Mouse (Mus musculus): ENCODE results near the gene Cbx6.

Gene Cbx6

DNA sequence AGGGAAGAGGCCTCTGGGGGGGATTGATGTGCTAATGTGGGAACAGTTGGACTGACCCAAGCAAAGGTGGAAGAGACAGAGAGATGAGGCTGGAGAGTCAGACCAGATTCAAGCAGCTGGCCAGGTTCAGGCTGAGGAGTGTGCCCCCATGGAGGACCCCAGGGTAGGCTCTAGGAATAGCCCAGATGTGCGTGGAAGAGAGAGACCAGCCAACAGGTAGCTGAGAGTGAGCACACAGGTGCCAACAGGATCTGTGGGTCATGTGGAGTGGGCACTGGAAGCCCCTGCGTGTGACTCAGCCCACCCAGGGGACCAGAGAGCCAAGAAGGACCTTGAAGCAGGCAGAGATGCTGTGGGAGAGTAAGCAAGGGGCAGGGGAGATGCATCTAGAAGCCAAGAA is 32.8 kb downstream of the Cbx6 start:
- peak; percentile 53 for DNase-seq

DNA sequence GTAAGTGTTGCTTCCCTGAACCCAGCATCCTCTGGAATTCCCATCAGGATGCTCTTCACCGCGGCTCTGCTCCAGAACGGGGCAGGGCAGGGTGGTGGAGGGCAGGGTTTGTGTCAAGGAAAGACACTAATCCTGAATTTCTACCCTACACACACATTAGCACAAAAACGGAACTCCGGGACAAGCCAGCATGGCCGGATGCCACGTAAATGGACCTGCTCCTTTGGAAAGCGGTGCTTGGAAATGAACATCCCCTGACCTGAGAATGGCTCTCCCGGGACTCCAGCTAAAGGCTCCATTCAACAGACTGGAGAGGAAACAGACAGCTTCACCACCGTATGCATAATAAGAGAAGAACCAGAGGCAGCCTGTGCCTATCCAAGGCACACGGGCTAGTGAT is 33.8 kb downstream of the Cbx6 start:
- DNase-seq = no peak

DNA sequence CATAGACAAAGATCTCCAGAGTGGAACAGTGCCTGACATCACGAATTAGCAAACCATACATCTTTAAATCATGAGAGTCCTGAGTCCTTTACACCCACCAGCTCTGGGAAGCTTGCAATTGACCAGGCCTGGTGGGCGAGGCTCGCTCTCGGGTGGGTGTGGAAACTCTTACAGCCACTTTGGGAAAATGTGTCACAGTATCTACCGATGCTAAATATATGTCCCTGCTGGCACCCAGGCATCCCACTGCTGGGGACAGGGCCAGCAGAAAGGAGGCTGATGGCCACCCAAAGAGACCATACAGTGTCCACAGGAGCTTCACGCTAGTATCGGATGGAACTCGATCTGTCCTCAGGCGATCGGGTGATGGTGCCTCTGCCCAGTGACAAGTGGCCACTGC is 35.9 kb downstream of the Cbx6 start:
- no peak for DNase-seq

DNA sequence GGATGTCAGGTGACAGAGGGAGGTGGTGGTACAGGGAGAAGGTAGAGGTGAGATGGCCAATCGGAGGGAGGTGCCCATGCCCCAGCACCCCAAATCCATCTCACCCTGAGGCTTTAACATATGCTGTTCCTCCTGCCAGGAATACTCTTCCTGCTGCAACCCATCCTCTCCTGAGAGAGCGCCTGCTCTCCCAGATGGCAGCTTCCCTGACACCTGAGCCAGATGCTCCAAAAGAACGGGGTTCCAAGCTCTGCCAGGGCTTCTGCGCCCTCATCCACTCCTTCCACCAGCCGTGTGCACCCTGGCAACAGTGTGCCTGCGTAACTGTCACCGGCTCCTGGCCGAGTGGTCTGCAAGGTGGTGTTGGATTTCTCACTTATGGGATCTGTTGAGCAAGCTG is 36.8 kb downstream of the Cbx6 start:
- DNase-seq = no peak

DNA sequence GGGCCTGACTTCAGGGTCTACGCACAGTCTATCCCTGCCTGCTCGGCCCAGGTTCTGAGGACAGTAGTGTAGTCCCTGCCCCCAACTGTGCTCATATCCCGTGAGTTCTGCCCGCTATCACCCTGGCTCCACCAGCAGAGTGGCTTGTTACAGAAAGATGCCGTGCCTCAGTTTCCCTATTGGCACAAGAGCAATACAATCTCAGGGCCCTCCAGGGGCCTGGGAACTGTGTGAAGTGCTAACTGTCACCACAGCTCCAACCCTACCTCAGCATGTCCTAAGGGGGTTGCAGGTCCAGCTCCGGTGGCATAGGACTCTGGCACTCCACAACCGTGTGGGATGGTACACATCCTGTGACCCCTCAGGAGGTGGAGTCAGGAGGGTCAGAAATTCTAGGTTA is 37.4 kb downstream of the Cbx6 start:
- DNase-seq = no peak

DNA sequence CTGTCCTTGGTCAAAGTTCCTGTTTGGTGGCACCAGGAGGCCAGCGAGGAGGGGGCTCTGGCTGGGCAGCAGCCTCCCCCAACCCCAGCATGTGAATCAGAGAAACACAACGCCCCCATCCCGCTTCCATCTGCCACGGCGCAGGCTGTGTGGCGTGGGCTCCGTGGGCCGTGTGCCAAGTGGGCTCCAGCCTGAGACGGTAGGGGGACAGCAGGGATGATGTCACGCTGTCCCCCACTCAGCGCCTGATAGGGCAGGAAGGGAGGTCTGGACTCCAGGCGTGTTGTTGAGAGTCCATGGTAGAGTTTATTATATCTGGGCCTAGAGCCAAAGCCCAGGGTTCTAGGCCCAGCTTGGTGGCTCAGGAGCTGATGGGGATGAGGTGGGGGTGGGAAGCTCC is 38.2 kb downstream of the Cbx6 start:
- no peak for DNase-seq

DNA sequence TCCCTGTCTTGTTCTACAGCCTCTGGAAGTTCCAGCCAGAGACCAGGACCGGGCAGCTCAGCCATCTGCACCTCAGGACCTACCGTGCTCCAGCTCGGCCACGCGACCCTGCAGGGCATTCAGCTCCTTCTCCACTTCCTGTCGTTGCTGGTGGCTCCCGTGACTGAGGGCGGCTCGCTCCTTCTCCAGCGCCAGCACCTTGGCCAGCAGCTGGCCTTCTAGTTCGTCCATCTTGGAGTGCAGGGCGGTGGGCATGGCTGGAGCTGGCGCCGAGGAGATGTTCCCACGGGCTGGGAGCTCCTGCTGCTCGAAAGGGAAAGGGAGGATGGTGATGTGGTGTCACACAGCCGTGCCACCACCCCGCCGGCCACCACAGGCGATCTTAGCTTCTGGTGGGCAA is 40.3 kb downstream of the Cbx6 start:
- DNase-seq = no peak

DNA sequence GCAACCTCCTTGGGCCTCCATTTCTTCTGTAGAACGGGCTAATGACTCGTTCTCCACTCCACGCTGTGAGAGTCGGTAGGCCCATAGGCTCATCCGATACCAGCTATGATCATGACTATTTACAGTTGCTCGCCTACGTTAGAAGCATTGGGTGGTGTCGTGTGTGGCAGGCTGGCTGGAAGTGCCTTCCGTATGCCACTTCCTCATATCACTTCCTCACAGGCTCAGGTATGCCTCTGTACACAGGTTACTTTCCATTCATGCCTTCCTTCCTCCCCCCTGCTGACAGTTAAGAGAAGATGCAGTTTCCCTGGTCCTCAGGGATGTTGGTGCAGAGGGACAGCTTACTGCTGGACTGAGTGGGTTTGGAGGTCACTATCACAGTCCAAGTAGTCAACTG is 41.4 kb downstream of the Cbx6 start:
- no peak for DNase-seq

DNA sequence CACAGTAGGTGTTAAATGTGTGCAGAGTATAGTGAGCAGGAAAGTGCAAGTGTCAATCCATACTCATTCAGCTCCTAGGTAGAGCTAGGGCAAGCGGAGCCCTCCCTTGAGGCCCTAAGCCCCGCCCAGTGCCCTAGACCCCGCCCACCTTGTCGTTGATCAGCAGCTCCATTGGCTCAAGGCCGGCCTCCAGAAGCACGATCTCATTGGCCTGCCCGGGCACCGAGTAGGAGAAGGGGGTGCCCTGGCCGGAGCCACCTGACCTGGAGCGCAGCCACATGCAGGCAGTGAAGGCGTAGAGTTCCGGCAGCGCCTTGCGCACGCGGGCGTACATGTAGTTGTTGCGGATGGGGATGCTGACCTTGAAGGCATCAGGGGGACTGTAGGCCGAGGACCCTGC is 42.0 kb downstream of the Cbx6 start:
- no peak for DNase-seq

DNA sequence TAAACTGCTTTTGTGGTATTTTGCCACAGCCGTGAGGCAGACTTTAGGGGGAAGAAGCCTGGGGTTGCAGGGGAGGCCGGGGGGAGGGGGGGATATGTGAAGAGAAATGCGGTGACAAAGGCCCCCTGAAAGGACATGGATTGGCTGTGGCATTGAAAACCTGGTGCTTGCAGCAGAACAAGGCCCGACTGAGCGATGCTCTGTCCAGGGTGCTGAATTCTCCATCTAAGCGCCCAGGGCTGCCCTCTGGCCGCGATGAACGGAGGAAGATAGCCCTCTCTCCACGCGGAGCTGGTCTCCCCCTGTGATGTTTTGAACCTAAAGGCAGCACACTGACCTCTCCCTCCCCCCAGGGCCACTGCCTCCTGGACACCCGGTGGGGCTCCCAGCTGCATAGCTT is 43.0 kb downstream of the Cbx6 start:
- no peak for DNase-seq

DNA sequence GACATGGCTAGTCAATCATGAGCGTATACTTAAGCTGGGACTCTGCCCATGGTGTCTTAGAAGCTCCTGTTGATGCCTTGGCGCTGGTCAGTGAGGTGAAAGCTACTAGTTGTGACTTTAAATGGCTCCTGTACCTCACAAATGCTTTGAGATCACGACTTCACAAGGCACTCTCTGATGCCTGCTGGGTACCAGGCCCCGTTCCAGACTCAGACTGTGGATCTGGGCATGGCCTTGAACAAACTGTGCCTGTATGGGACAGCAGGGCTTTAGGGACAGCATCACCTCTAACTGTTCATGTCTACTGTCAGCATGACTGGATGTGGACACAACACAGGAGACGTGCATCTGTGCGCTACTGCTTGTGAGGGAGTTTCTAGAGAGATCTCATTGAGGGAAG is 43.6 kb downstream of the Cbx6 start:
- DNase-seq = no peak

DNA sequence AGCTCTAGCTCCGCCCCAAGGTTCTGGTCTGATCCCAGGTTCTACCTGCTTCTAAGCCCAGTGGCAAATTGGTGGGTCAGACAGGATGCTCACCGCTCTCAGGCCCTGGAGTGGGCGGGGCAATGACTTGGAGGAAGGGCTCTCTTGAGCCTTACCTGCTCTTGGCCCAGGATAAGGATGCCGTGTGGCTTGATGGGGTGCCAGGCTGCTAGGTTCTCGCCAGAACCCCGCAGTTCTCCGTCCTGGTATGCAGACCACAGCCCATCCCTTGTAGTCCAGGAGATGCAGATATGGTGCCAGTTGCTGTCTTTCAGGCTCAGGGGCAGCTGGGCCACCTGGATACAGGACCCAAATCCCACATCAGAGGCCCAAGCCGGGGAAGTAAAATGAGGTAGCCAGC is 44.4 kb downstream of the Cbx6 start:
- no peak for DNase-seq

DNA sequence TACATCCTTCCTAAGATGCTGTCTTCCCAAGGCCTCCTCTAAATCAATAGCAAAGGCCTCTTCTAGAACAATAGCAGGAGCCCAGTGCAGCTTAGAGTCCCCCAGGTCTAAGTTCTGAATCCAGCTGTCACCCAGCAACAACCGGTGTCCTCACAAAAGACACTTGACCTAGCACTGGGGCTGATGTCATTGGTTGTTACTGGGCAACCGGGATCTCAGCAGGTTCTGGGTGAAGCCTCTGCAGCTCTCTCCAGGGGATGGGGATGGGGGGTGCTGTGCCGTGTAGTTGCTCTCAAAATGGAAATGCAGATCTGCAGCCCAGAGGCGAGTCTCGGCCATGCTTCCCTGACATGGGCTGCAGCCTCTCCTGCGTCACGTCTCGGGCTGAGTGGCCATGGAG is 46.7 kb downstream of the Cbx6 start:
- DNase-seq = no peak

DNA sequence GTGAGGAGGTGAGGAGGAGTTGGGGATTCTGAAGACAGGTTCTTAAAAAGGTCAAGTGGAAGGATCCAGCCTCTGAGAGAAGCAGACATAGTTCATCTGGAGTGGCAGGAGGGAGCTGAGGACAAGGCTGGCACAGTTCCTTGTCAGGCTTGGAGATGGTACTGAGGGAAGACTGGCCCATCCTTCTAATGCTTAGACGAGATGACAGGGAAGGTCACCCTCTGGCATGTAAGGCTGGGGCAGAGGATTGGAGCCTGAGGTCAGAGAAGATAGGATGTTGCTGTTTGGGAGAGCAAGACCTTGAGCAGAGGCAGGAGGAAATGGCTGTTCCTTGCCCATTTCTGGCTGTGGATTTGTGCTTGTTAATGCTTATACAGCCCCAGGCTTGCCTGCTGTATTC is 49.4 kb downstream of the Cbx6 start:
- DNase-seq = no peak

DNA sequence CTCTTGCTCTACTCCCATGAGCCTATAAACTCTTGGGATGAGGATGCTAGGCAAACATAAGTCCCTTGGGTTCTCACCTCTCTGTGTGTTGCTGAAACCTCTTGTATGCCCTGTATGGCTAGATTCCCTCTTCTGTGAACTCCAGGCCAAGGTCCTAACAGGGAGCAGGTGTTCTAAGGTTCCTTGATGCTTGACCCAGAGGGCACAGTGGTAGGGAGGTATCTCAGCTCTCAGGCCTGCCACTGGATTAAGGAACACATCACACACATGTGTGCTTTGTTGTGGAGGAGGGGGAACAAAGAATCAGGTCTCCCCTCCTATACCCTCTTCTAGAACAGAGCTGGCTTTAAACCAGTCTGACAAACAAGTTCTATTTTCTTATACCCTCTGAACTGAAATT is 56.7 kb downstream of the Cbx6 start, which contains the start of gene Dnal4:
Dnal4 (minus strand) TSS at position 101 of the 400 bp plus-strand sequence.
- no peak for DNase-seq

DNA sequence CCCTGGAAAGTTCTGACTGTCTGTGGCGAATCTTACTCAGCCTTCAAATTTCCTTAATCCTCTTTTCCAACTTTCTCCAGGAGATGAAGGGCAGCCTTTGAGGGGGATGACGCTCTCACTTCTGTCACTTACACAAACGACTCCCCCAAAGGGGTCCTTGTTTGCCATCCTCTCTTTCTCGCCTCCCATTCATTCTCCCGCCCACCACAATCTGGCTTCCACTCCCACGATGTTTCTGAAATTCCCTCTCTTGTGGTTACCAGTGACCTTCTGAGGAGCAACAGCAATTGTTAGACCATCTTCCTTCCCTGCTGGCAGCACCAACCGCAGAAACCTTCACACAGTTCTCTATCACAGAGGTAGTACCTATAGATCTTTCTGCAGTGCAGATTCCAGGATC is 58.8 kb downstream of the Cbx6 start:
- DNase-seq = no peak

DNA sequence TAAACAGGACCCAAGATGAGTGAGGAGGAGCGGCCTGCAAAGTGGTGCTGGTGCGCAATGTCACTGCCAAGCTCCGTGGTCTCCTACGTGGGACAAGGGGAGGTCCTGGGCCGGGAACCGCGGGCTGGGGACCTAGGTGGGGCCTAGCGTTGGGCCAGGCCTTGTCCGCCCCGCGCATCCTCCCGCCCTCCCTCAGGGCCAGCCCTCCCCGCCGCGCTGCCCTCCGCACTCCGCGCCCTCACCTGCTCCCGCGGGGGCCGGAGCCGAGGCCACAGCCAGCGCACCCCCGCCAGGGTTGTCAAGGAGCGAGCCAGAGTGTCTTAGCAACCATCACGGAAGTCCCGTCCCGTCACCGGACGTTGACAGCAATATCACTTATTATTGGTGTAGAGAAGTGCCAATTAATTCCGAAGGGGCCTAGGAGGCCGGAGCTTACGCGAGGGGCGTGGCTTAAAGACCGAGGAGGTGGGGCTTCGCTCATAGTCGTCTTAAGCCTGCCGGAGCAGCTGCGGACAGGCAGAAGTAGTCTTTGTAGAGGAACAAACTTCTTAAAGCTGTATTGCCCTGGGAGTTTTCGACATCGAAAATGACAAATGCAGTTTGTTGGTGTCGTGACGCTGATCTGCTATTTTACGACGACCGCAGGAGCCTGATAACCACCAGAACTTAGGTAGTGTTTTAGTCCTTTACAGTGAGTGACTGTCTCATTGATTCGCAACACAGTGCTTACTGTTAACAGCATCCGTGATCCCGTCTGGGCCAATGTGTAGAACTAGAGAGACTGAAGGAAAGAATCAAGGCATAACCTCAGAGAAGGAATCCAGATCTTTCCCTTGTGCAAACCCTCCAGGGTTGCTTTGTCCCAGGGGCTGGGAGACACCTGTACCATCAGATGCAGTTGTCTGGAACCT is 60.1 kb downstream of the Cbx6 start:
- peak; percentile 99 for DNase-seq
